Mouse (Mus musculus): ENCODE measurements around the gene Vmn1r234. TPM values are rescaled to one million over a fixed set of nuclear protein-coding genes. Genes with fewer than 3 reads are reported as not detected.
A peak's percentile ranks its signal among the peaks of the same experiment; 100 is the strongest.
"Not testable (repeated sequence)": the region's sequence is repeated elsewhere in the genome, so short reads cannot be mapped to it uniquely, and the experiment has no call there.

Gene Vmn1r234
- total RNA-seq (2021), result not detected
- long read RNA-seq, experiment 1, result 0 reads
- long read RNA-seq, experiment 2, result 0 reads

- no peak for DNase-seq (ENCODE audit: low spot score in 2 of 2)
Measured at GRCm38 (mm10) chr17:21225787-21226186, at the start of gene Vmn1r234. TSS of gene Vmn1r234 (plus strand) at chr17:21226087.

- DNase-seq (ENCODE audit: low spot score in 2 of 2), result not testable (repeated sequence)
Measured at GRCm38 (mm10) chr17:21211081-21211480, 14.8 kb upstream of the Vmn1r234 start.

GRCm38 (mm10) chr17:21231654-21232053 is 5.8 kb downstream of the Vmn1r234 start:
- peak; percentile 28 to 34 for DNase-seq (ENCODE audit: low spot score in 2 of 2)

GRCm38 (mm10) chr17:21256111-21256510 is 30.2 kb downstream of the Vmn1r234 start, which contains the start of gene Vmn1r235:
TSS of gene Vmn1r235 (plus strand) at chr17:21256411.
- no peak for DNase-seq (ENCODE audit: low spot score in 2 of 2)

- DNase-seq (ENCODE audit: low spot score in 2 of 2), result peak in 1 of 2 experiments; percentile 35
Measured at GRCm38 (mm10) chr17:21272103-21272502, 46.2 kb downstream of the Vmn1r234 start.

GRCm38 (mm10) chr17:21282642-21283041 is 56.8 kb downstream of the Vmn1r234 start, which contains the start of gene Vmn1r236:
TSS of gene Vmn1r236 (plus strand) at chr17:21282942.
- no peak for DNase-seq (ENCODE audit: low spot score in 2 of 2)

- no peak for DNase-seq (ENCODE audit: low spot score in 2 of 2)
Measured at GRCm38 (mm10) chr17:21284395-21284794, 58.5 kb downstream of the Vmn1r234 start.

Small RNA genes within 50 kb of the gene (microRNA-seq; reads per million reads assigned to microRNA genes)
- gene Gm26384 (ENCODE audit: borderline number of aligned reads in 2 of 2), result 0 reads per million in 2 experiments

Other genes with a start within 250 kb of the Vmn1r234 start
- gene Vmn1r233, start 229.6 kb upstream of the Vmn1r234 start, total RNA-seq (2021), result not detected
- gene Zfp160, start 217.2 kb upstream of the Vmn1r234 start, total RNA-seq (2021), result 10 to 100 TPM; 14.5 to 16.9 TPM
- not detected for gene Vmn1r235, start 30.3 kb downstream of the Vmn1r234 start, total RNA-seq (2021)
- not detected for gene Vmn1r236, start 56.9 kb downstream of the Vmn1r234 start, total RNA-seq (2021)
- not detected for gene Vmn1r237, start 85.8 kb downstream of the Vmn1r234 start, total RNA-seq (2021)
- 1 to 10 TPM; 2.3 to 3.4 TPM for gene Zfp677, start 157.7 kb downstream of the Vmn1r234 start, total RNA-seq (2021)
- gene Zfp54, start 197.1 kb downstream of the Vmn1r234 start, total RNA-seq (2021), result 1 to 10 TPM; 2.4 to 3.4 TPM
- 1 to 10 TPM; 6.1 to 7.9 TPM for gene Zfp51, start 224.3 kb downstream of the Vmn1r234 start, total RNA-seq (2021)